Mouse (Mus musculus): Measurements from ENCODE around the gene Dcun1d2. TPM values are rescaled to one million over a fixed set of nuclear protein-coding genes. Genes with fewer than 3 reads are reported as not detected.
A peak's percentile ranks its signal among the peaks of the same experiment; 100 is the strongest.

Dcun1d2 gene
- polyA plus RNA-seq, 1 experiment = 15.3 TPM

GRCm38 (mm10) chr8:13314922-13315321, 27.0 kb upstream of the Dcun1d2 start:
- no peaks in the 10 kb centered on the region for H3K36me3 ChIP-seq (ENCODE audit: control insufficient read depth, insufficient read depth, low read length, poor library complexity, severe bottlenecking)
- TF ChIP-seq EP300 (IDR thresholded peaks at IDR 0.05; ENCODE audit: insufficient read depth, low read depth, low read length) (no peak), CTCF (IDR thresholded peaks at IDR 0.05; ENCODE audit: low read depth, low read length) (no peak), POLR2A (IDR thresholded peaks at IDR 0.05; ENCODE audit: insufficient read depth, low read length) (no peak)
- H3K27ac ChIP-seq (ENCODE audit: insufficient read depth, low read length) = no peak overlapping the region
- no peaks in the 10 kb centered on the region for H3K27me3 ChIP-seq (ENCODE audit: control insufficient read depth, insufficient read depth, low read length, poor library complexity, severe bottlenecking)
- no peak overlapping the region for H3K4me3 ChIP-seq (ENCODE audit: low read depth, low read length)
- no peak overlapping the region for H3K9ac ChIP-seq (ENCODE audit: low read depth, poor library complexity, severe bottlenecking)
- H3K4me1 ChIP-seq (ENCODE audit: control insufficient read depth, insufficient read depth, low read length) = no peaks in the 10 kb centered on the region
- H3K9me3 ChIP-seq (replicated peaks; ENCODE audit: control insufficient read depth, insufficient read depth, low read length, poor library complexity, severe bottlenecking) = no peaks in the 10 kb centered on the region

DNA sequence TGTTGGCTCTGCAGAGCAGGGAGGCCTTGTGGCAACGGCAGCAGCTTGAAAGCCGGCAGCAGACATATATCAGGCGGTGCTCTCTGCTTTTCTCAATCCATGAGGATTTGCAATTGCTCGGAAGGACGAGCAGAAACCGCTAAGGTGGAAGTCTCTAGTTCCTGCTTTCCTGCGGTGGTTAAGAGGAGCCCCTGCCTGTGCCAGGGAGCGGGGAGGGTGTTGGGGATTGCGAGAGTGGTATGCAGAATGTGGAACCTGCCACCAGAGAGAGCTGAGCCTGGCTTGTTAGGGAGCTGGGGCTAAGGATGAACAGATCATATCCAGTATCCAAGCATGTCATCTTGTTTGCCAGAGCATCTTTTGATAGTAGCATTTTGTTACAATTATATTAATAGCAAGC, 19.0 kb upstream of the Dcun1d2 start:
- no peak for TF ChIP-seq CTCF (IDR thresholded peaks at IDR 0.05; ENCODE audit: low read depth, low read length)
- no peak for TF ChIP-seq POLR2A (IDR thresholded peaks at IDR 0.05; ENCODE audit: insufficient read depth, low read length)
- no peak for TF ChIP-seq EP300 (IDR thresholded peaks at IDR 0.05; ENCODE audit: insufficient read depth, low read depth, low read length)
- Histone ChIP-seq H3K9me3 (replicated peaks; ENCODE audit: control insufficient read depth, insufficient read depth, low read length, poor library complexity, severe bottlenecking) (no peaks in the 10 kb centered on the region), H3K36me3 (ENCODE audit: control insufficient read depth, insufficient read depth, low read length, poor library complexity, severe bottlenecking) (no peaks in the 10 kb centered on the region)

GRCm38 (mm10) chr8:13306309-13306909, 18.5 kb upstream of the Dcun1d2 start:
- H3K36me3 ChIP-seq (ENCODE audit: control insufficient read depth, insufficient read depth, low read length, poor library complexity, severe bottlenecking) = no peaks in the 10 kb centered on the region
- no peak overlapping the region for H3K27ac ChIP-seq (ENCODE audit: insufficient read depth, low read length)
- H3K4me3 ChIP-seq (ENCODE audit: low read depth, low read length) = no peak overlapping the region
- no peak for TF ChIP-seq POLR2A (IDR thresholded peaks at IDR 0.05; ENCODE audit: insufficient read depth, low read length)
- no peak for TF ChIP-seq CTCF (IDR thresholded peaks at IDR 0.05; ENCODE audit: low read depth, low read length)
- no peak for TF ChIP-seq EP300 (IDR thresholded peaks at IDR 0.05; ENCODE audit: insufficient read depth, low read depth, low read length)
- no peaks in the 10 kb centered on the region for H3K9me3 ChIP-seq (replicated peaks; ENCODE audit: control insufficient read depth, insufficient read depth, low read length, poor library complexity, severe bottlenecking)
- H3K9ac ChIP-seq (ENCODE audit: low read depth, poor library complexity, severe bottlenecking) = no peak overlapping the region
- H3K4me1 ChIP-seq (ENCODE audit: control insufficient read depth, insufficient read depth, low read length) = no peaks in the 10 kb centered on the region
- no peaks in the 10 kb centered on the region for H3K27me3 ChIP-seq (ENCODE audit: control insufficient read depth, insufficient read depth, low read length, poor library complexity, severe bottlenecking)

More for the DNA sequence above, 19.0 kb upstream of the Dcun1d2 start:
- H3K9ac ChIP-seq (ENCODE audit: low read depth, poor library complexity, severe bottlenecking) = no peak overlapping the region
- no peak overlapping the region for H3K27ac ChIP-seq (ENCODE audit: insufficient read depth, low read length)
- no peaks in the 10 kb centered on the region for H3K4me1 ChIP-seq (ENCODE audit: control insufficient read depth, insufficient read depth, low read length)
- H3K4me3 ChIP-seq (ENCODE audit: low read depth, low read length) = no peak overlapping the region
- H3K27me3 ChIP-seq (ENCODE audit: control insufficient read depth, insufficient read depth, low read length, poor library complexity, severe bottlenecking) = no peaks in the 10 kb centered on the region

DNA sequence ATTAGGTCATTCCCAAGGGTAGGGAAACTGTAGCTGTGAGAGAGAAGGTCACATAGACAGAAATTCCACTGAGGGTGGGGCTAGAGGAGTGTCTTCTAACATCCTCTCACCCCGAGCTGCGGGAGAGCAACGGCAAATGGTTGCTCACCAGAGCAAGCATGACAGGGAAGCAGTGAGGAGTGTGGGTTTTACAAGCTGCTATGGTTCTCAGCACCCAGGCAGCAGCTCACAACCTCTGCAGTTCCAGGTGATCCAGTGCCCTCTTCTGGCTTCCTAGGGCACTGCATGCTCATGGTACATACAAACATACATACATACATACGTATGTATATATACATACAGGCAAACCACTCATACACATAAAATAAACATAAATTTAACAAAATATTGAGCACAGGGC, 18.0 kb upstream of the Dcun1d2 start:
- Histone ChIP-seq H3K4me1 (ENCODE audit: control insufficient read depth, insufficient read depth, low read length) (no peaks in the 10 kb centered on the region), H3K4me3 (ENCODE audit: low read depth, low read length) (no peak overlapping the region), H3K9me3 (replicated peaks; ENCODE audit: control insufficient read depth, insufficient read depth, low read length, poor library complexity, severe bottlenecking) (no peaks in the 10 kb centered on the region), H3K9ac (ENCODE audit: low read depth, poor library complexity, severe bottlenecking) (no peak overlapping the region), H3K36me3 (ENCODE audit: control insufficient read depth, insufficient read depth, low read length, poor library complexity, severe bottlenecking) (no peaks in the 10 kb centered on the region), H3K27me3 (ENCODE audit: control insufficient read depth, insufficient read depth, low read length, poor library complexity, severe bottlenecking) (no peaks in the 10 kb centered on the region), H3K27ac (ENCODE audit: insufficient read depth, low read length) (no peak overlapping the region)
- TF ChIP-seq EP300 (IDR thresholded peaks at IDR 0.05; ENCODE audit: insufficient read depth, low read depth, low read length) (no peak), CTCF (IDR thresholded peaks at IDR 0.05; ENCODE audit: low read depth, low read length) (peak; percentile 25), POLR2A (IDR thresholded peaks at IDR 0.05; ENCODE audit: insufficient read depth, low read length) (no peak)

- Histone ChIP-seq H3K27ac (ENCODE audit: insufficient read depth, low read length) (no peak overlapping the region), H3K4me1 (ENCODE audit: control insufficient read depth, insufficient read depth, low read length) (no peaks in the 10 kb centered on the region), H3K36me3 (ENCODE audit: control insufficient read depth, insufficient read depth, low read length, poor library complexity, severe bottlenecking) (no peaks in the 10 kb centered on the region), H3K4me3 (ENCODE audit: low read depth, low read length) (no peak overlapping the region), H3K9ac (ENCODE audit: low read depth, poor library complexity, severe bottlenecking) (no peak overlapping the region), H3K9me3 (replicated peaks; ENCODE audit: control insufficient read depth, insufficient read depth, low read length, poor library complexity, severe bottlenecking) (no peaks in the 10 kb centered on the region), H3K27me3 (ENCODE audit: control insufficient read depth, insufficient read depth, low read length, poor library complexity, severe bottlenecking) (no peaks in the 10 kb centered on the region)
- no peak for TF ChIP-seq POLR2A (IDR thresholded peaks at IDR 0.05; ENCODE audit: insufficient read depth, low read length)
- TF ChIP-seq CTCF (IDR thresholded peaks at IDR 0.05; ENCODE audit: low read depth, low read length) = no peak
- TF ChIP-seq EP300 (IDR thresholded peaks at IDR 0.05; ENCODE audit: insufficient read depth, low read depth, low read length) = no peak
These were observed 17.5 kb upstream of the Dcun1d2 start for GRCm38 (mm10) chr8:13305459-13305858.

DNA sequence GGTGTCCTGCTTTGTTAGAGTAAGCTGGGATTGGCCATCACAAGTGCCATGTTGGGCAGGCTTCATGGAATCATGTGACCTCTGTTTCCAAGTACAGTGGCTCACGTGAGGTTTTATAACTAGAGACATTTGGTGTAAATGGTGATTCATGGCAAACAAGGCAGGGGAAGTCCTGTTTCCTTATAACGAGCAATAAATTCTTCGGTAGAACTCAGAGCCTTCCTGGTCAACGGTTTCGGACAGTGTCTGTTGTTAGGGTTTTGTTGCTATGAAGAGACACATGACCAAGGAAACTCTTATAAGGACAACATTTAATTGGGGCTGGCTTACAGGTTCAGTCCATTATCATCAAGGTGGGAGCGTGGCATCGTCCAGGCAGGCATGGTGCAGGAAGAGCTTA, 13.1 kb upstream of the Dcun1d2 start:
- H3K27me3 ChIP-seq (ENCODE audit: control insufficient read depth, insufficient read depth, low read length, poor library complexity, severe bottlenecking) = no peaks in the 10 kb centered on the region
- H3K4me1 ChIP-seq (ENCODE audit: control insufficient read depth, insufficient read depth, low read length) = no peaks in the 10 kb centered on the region
- H3K36me3 ChIP-seq (ENCODE audit: control insufficient read depth, insufficient read depth, low read length, poor library complexity, severe bottlenecking) = peaks cover 2% of the 10 kb centered on the region; the same call in 1 of the 2 replicates
- no peak overlapping the region for H3K9ac ChIP-seq (ENCODE audit: low read depth, poor library complexity, severe bottlenecking)
- TF ChIP-seq EP300 (IDR thresholded peaks at IDR 0.05; ENCODE audit: insufficient read depth, low read depth, low read length) (no peak), CTCF (IDR thresholded peaks at IDR 0.05; ENCODE audit: low read depth, low read length) (no peak), POLR2A (IDR thresholded peaks at IDR 0.05; ENCODE audit: insufficient read depth, low read length) (no peak)
- H3K9me3 ChIP-seq (replicated peaks; ENCODE audit: control insufficient read depth, insufficient read depth, low read length, poor library complexity, severe bottlenecking) = no peaks in the 10 kb centered on the region
- no peak overlapping the region for H3K4me3 ChIP-seq (ENCODE audit: low read depth, low read length)
- H3K27ac ChIP-seq (ENCODE audit: insufficient read depth, low read length) = no peak overlapping the region
